Mouse (Mus musculus) layer of hippocampus, adult 9-11 months (tissue): ENCODE measurements at regions not wholly inside any gene's neighbourhood (a gene's known extent, or its start where the extent isn't known, plus 50 kb on each side); places are given as distances from the start of the nearest gene placed in this dataset.

ENCODE experiments used
- DNase-seq: peaks from one replicate; pipeline ENCODE4 v3.0.0; 2022

DNA sequence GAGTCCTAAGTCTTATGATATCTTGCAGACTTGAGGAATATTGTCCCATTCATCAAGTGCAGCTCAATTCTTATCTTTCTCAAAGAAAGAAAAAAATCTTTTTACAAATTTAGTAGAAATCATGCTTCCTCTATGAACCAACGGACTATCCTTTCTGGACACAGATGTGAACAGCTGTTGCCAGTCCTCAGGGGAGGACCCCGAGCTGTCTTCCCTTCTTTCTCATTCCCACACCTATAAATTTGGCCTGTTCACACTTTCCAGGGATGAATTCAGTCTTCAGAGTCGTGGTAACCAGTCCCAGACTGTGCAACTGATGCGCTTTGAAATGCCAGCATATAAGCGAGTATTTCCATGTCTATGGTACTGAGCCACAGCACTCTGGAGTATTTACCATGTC is 214.2 kb upstream of the Pde3a start:
- no peak for DNase-seq

DNA sequence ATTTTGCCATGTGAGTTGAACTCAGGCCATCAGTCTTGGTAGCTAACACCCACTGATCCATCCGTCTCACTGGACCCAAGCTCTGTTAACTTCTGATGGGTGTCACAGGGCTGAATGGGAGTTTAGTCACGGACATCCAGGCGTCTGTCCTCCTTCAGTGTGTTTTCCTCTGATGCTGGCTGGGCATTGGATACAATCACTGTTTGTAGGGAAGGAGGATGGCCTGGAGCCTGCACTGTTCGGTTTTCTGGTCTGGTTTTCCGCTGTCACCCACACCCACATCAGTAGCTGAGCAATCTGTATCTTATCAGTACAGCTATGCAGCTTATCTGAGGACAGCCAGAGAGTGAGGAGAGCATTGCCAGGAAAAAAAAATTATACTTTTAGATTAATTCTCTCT is 207.7 kb upstream of the Pde3a start:
- DNase-seq: no peak

DNA sequence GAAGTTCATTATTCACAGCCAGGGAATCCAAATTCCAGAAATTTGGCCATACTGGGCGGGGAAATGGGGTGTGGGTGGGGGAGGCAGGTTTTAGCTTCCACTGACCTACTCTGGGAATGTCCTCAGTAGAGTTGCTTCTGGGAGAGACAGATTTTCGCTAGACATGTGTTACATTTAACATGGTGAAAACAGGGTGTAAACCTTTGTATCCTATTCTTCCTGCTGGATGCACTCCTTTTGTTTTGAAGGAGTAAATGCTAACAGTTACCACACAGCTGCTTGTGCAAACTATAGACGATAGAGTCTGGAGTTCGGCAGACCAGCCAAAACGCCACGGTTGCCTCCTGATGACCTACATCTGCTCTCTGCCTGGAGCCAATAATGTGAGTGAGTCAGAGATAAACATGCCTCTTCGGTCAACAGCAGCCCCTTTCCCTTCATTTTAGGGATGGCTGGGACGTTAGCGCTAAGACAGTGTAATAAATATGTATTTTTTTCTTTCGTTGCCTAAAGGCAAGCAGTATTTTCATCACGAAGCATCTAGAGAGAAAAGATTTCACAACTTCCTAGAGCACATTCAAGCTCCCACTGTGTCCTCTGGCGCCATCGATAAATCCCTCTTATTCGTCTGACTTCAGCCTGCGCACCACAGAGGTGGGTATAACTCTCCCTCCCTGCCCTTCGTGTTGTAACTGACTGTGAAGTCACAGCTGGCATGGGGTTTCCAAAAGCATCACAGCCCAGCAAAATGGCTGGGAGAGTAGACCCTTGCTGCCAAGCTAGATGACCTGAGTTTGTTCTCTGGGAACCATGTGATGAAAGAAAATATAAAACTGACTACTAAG is 207.1 kb upstream of the Pde3a start:
- no peak for DNase-seq

DNA sequence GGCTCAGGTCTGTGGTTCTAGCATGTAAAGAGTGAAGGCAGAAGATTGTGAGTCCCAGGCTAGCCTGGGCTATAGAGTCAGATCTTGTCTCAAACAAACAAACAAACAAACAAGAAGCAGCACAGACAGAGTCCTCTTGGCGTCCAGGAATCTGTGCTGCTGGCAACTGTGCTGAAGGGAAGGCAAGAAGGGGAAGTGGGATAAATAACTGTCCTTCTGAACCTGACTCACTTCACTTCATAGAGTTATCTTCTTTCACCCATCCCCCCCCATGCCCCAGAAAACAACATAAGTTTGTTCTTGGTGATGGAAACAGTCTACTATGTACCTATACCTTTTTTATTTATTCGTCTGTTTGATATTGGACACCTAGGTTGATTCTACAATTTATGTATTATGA is 200.8 kb upstream of the Pde3a start:
- no peak for DNase-seq

DNA sequence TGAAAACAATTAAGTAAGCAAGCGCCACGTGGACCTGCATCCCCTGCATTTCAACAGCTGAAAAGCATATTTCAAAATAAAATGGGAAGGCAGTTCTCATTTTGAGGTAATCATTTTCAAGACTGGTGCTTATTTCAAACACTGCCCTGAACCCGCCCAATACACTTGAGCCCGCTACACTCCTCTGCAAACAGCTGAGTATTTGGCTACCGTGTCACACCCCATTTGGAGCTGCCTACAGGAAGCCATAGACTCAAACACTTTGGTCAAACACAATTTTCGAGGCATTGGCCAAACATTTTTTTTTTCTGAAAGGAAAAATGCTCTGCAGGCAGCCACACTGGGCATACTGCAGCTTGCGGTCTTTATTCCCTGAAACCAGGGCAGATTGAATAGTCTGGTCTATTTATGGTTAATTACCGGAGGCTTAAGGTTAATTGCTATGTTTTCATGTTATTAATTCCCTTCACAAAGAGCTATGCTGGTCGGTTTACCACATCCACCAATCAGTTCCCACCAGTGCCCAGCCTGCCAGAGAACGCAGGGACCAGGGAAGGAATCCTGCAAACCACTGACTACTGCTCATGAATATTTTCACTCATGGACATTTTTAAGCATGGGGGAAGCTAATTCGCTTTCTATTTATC is 198.9 kb upstream of the Pde3a start:
- DNase-seq: no peak

DNA sequence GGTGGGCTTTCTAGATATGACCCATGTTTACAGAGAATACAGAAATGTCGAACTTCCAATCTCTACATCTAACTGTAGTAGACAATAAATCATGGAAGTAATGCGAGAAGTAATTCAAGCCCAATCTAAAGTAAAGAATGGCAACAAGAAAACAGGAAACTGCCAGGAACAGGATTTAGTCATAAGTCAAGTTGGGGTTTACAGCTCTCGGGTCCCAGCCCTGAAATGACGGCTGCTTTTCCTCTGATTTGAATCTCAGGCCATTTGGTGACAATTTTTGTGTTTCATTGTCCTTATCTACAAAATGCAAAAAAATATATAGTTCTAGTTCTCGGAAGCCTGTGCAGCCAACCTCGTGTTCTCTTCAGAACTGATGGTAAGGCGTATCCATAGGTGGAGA is 195.0 kb upstream of the Pde3a start:
- DNase-seq: no peak

DNA sequence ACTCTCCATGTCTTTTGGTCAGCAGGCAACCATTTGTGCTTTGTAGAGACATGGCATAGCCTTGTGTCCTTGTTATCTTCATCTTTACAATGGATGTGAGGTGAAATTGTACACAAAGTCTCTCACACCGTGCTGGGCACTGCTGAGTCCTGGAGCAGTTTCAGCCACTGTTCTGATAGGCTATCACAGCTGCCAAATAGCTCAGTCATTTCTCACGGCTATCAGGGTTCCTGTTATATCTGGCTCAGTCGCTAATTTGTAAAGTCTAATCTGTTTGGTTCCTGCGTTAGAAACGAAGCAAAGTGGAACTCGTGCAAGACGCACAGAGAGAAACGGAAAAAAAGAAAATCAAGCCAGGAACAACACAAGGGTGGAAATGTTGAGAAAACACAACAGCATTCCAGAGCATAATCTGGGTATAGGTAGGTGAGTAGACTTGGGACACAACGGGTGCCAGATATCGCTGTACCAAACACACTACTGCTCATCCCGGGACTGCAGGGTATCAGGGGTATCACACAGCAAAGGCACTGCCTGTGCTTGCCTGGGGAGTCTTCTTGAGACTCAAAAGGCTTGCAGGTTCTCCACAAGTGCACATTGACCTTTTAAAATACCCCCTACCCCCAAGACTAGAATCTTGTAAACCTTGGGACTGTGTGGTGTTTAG is 189.7 kb upstream of the Pde3a start:
- DNase-seq: no peak

DNA sequence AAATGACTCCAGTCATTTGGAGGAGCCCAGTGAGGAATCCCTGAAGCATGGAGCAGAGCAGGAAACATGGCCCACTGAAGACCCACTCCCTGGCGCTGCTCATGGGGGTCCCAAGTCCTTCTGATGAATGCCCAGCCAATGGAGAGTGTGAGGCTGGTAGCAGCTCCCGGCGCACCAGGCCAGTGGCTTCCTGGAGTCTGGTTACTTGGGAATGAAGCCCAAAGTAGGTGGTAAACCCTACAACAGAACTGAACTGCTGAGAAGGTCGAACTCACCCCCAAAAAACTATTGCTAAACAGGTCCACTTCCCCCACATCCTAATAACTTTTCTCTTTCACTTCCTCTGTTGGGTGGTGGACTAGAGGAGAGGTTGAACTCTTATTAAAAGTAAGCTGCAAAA is 183.3 kb upstream of the Pde3a start:
- no peak for DNase-seq

DNA sequence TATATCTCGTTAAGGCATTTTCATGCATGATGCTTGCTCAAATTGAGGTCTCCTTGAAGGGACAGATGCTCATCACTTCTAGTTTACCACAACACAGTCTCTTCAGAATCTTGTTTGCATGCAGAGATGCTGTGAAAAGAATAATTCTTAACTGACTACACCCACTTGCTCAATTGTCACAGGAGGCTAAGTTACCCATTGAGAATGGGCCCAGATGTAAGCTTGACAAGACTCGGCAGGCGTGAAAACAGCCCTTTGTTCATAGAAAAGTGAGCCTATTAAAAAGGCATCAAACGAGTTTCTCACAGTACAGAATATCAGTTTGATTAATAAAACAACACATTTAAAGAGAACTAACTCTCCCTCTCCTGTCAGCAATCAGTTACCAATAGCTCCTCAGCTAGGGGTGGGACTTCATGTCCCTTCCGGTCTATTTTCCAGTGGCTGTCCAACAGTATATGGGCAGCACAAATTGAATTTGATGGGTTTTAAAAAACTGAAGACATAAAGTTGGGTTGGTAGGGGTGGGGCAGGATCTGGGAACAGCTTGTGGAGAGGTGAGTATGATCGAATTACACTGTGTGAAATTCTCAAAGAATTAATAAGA is 180.1 kb upstream of the Pde3a start:
- DNase-seq: no peak

DNA sequence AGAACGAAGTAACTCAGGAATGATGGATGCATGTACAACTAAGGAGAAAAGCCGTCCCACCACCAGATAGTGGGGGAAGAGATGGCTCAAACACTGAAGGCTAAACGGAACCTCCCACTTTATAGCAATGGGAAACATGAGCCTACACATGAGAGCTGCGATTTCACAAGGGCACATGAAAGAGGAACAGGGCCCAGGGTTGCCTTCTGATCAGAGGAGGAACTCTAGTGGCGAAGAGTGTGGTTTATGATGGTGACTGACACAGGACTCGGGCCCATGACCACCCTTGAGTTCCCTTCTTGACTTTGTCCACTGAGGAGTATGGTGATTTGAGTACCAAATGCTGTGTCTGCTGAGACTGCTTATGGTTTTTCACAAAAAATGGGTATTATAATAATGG is 179.2 kb upstream of the Pde3a start:
- no peak for DNase-seq

DNA sequence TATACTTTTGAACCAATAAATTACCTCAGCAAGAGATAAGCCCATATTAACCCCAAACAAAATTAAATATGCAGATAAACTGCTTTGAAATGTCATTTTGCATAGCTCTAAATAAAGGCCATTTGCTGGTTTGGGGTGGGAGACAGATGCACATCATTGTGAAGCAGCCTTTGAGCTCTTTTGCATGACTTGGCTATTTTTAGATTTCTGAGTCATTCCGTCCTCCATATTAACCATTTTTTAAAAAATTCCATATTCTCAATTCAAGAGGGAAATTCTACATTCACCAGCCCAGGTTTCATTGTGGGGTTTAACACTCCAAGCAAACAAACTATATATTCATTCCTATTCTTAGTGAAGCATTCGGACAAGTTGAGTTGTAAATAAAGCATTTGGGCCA is 177.6 kb upstream of the Pde3a start:
- DNase-seq: no peak

DNA sequence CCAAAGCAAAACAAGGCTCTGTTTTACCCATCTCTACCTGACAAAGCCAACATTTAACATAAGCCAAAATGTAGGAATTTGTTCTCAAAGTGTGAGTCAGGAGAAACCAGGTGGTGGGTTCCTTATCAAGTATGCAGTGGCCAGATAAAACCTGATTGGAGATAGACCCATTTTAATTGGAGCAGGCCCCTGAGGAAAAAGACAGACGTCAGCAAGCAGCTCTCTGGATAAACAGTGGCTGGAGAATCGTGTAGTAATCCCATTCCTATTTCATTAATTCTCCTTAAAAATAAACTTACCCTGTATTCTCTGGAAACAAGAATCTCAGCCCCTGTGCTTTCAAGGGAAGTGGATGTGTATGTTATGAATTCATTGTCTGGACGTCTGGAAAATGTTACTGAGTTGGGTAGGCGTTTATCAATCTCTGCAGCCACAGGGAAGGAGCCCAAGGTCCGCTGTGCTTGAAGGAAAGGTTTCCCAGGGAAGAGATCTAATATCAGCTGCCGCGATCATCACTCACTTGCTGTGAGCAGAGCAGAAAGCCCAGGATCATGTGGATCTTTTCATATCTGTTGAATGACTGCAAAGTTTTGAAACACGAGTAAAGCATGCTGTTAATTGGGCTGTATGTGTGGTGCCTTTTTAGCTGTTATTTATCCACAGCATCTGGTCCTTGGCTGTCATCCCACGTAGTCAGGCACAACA is 157.8 kb upstream of the Pde3a start:
- no peak for DNase-seq

DNA sequence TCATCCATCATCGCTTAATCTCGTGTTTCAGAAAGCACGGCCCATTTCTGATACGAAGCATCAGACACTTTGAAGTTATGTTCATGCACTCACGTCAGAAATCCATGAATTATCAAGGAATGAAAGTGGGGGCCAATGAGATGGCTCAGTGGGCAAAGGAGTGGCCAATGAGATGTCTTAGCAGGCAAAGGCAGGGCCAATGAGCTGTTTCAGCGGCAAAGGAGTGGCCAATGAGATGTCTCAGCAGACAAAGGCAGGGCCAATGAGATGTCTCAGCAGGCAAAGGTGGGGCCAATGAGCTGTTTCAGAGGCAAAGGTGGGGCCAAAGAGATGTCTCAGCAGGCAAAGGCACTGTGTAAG is 157.3 kb upstream of the Pde3a start:
- DNase-seq: no peak

DNA sequence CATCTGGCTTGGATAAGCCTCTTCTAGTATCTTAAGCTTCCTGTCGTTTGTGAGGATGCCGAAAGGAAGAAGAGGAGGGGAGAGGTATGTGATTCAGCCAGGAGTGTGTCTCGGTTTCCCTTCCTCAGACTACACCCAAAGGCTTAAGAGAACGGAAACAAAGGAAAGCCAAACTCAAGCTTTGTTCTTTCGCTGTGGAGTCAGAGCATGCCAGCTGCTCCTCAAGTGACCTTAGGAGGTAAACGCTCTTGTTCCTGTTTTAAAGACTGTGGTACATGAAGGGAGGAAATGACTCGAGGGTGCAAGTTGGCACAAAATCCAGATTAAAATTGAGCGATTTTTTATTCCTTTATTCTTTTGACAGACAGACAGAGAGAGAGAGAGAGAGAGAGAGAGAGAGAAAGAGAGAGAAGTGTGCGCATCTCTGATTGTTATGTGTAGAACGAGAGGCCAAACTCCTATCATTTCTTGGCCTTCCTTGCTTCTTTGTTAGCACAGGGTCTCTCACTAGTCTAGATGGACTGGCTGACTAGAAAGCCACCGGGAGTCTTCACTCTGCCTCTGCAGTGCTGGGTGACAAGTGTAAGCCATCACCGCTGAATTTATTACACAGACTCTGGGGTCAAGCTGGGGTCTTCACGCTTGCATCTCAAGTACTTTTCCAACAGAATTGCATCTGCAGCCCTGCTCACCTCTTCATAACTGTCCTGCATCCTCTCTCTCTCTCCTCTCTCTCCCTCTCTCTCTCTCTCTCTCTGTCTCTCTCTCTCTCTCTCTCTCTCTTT is 151.5 kb upstream of the Pde3a start:
- no peak for DNase-seq

DNA sequence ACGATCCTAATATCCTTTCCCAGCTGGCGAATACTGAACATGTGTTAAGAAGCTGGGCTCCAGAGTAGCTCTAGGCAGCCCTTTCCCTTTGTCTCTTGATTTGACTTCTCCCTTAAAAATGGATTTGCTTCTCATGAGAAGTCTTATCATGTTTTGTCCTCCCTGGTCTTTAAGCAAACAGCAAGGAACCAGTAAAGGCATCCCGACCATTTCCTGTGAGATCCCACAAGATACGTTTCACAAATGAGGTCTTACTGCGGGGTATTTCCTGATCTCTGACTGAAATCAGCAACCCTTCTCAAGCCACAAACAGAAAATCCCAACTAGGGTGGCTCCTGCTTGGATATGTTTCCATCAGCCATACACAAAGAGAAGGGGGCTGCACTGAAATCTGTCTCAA is 130.8 kb upstream of the Pde3a start:
- no peak for DNase-seq

DNA sequence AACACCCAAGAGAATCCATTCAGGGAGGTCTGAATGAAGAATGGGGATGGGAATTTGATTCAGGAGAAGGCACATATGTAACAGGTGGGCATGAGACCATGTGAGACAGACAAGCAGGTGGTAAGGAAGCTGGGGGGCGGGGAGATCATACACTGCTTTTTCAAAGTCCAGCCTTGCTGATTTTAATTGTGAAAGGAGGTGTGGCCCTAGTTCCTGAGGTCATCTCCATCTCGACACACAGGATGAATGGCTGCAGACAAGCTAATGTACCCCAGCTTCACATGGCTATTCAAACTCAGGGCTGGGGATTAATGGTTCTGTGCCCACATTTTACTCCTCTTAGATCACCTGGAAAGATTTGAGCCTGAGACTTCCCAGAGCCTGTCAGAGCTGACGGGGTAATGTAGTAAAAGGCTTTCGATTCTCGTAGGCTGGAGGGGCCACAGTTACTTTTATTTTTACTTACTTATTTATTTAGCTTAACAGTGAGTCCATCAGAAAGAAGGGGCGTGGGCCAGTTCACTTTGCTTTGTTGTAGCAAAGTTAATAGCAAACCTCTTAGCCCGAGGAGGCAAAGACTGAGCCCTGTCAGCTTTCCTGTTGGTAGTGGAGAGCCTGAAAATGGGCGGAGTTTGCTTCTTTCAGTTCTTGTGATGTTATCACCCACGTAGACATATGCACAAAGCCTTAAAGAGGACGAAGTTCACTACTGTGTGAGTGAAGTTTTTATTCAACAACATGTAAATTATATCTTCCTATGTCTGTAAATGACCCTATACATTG is 122.3 kb upstream of the Pde3a start:
- DNase-seq: no peak

DNA sequence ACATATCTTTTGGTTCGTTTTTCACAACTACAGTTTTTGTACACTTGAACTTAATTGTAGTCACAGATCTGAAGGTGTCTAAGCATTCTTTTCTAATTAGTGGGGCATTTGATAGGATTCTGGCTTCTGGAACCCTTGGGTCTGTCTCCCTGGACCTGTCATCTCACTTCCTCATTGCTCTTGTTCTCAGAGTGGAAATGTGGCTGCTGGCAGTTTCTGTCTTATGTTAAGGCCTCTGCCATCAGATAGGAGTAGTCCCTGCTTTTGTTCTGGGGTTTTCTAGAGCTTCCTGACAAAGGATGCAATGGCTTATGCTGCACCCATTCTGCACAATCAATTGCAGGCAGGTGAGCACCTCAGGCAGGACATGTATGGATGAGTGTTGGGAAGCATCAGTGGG is 119.5 kb upstream of the Pde3a start:
- DNase-seq: no peak

DNA sequence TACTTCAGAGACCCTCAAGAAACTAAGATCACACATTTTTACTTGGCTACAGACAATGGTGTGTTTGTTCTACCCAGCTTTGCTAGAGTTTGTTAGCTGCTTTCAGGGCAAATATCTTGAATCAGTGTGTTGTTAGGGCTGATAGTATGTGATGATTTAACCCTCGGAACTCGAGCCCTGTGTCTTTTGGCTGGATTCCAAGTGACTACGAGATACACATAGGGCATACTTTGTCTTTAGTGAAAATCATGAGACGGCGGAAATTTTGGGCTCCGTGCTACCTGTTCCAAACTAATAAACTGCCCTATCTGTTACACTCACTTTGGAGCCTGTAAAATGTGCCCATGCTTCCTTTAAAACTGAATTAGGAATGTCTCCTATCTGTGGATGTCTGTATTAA is 114.9 kb upstream of the Pde3a start:
- no peak for DNase-seq

DNA sequence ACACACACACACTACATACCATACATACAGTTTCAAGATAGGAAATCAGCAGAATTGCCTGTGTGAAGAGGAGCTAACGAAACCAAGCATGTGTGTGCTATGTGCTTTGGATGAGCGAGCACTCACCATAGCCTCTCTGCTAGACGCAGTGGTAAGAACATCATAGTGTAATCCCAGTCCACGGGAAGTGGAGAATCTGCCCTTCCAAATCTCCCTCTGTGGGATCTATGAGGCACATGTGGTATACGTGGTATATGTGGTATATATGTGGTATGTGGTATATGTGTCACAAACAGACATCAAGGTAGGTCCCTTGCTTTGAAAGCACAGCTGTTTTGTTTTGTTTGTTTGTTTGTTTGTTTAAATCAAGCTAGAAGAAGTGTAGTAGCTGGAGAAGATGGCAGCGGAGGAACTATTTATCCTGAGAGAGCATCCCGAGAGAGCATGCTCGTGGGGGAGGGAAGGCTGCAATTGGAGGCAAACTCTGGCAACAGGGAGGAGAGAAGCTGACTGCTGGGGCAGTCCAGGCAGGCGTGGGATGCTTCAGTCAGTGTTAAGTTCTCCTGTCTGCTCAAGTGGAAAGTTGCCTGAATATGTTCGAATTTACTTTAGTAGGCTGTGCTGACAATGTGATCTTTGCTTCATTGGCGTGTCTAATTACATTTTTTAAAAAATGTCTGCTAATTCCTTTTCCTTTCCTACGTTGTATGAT is 112.2 kb upstream of the Pde3a start:
- no peak for DNase-seq

DNA sequence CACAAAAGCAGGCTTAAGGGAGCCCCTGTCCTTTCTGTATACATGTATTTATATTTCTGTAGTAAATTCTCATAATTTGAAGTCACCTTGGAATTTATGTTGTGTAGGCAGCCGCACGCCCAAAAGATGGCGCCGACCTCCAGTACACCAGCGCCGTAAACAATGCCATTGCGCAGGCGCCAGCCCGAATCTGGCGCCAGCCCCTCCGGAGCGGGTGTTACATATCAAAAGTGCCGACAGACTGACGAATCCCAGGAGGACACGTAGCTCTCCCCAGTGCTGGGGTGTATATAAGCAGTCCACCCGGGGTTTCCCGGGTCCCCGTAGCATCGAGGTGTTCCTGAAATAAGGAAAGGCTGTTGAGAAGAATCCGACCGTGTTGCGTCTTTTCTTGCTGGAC is 108.1 kb upstream of the Pde3a start:
- no peak for DNase-seq
